Mouse (Mus musculus): ENCODE results near the gene Actr1a. TPM values are rescaled to one million over a fixed set of nuclear protein-coding genes. Genes with fewer than 3 reads are reported as not detected.

Actr1a gene
- polyA plus RNA-seq, 1 experiment from 2014 or later: 152 TPM

DNA sequence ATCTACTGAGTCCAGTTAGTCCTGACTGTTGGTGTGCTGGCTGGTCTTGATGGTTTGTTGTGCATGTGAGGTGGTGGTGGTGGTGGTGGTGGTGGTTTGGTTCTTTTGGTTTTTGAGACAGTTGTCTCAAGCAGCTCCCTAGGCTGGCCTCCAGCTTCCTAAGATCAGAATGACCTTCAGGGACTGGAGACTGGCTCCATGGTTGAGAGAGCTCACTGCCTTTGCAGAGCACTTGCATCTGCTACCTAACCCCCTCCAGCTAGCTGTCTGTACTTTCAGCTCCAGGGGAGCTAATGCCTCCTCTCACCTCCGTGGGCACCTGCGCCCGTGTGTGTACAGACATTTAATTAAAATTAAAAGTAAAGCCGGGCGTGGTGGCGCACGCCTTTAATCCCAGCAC, 24.9 kb upstream of the Actr1a start:
- no peak overlapping the region for H3K4me2 ChIP-seq (replicated peaks)
- H3K36me3 ChIP-seq: peaks cover 12% of the 10 kb centered on the region
- H3K27ac ChIP-seq: no peak overlapping the region
- peaks cover 32% of the 10 kb centered on the region for H3K4me1 ChIP-seq
- no peak overlapping the region for H3K9ac ChIP-seq
- no peaks in the 10 kb centered on the region for H3K9me3 ChIP-seq
- H3K4me3 ChIP-seq: no peak overlapping the region
- ATAC-seq (ENCODE audit: low FRiP score, low read depth): no peak
- 86% methylated on average over 7 of the region's 7 CpGs for WGBS
- no peaks in the 10 kb centered on the region for H3K27me3 ChIP-seq

DNA sequence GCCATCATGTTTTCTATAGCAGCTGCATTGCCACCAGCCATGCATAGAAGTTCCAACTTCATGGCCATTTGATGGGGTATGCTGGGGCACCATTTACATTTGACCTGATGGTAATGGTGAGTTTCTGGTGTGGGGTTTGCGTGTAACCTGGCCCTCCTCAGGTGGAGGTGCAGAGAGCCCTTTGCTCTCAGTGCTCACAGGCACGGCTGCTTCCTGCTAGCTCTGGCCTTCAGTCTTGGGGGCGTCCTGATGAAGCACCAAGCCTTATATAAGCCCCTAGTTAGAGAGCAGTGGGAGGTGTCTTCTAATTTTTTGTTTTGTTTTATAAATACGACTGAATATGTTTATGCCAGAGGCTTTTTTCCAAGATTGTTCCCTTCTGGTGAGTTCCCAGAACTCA, 22.5 kb upstream of the Actr1a start:
- Histone ChIP-seq H3K4me1 (peaks cover 23% of the 10 kb centered on the region), H3K4me3 (no peak overlapping the region), H3K4me2 (replicated peaks) (no peak overlapping the region), H3K27me3 (no peaks in the 10 kb centered on the region), H3K9me3 (no peaks in the 10 kb centered on the region), H3K9ac (no peak overlapping the region), H3K36me3 (peaks cover 11% of the 10 kb centered on the region), H3K27ac (no peak overlapping the region)
- no peak for ATAC-seq (ENCODE audit: low FRiP score, low read depth)
- 87% methylated on average over 4 of the region's 4 CpGs for WGBS

DNA sequence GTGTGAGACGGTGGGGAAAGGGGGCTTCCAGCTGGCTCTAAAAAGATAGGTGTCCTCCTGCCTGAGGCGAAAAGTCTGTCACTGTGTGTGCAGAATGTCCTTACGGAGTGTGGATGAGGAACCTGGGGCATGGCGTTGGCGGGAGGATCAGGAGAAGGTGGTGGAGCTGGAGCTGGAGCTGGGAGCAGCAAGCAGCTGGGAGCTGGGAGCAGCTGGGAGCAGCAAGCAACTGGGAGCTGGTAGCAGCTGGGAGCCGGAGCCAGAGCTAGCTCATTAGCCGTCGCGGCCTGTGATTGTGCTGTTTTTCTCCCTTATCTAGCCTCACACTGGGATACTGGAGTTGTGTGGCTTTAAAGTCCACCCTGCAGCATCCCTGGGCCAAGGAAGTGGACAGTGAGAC, 20.7 kb upstream of the Actr1a start:
- H3K27ac ChIP-seq: no peak overlapping the region
- 70% methylated on average over 9 of the region's 9 CpGs for WGBS
- no peak overlapping the region for H3K4me2 ChIP-seq (replicated peaks)
- no peaks in the 10 kb centered on the region for H3K9me3 ChIP-seq
- peaks cover 11% of the 10 kb centered on the region for H3K36me3 ChIP-seq
- H3K27me3 ChIP-seq: no peaks in the 10 kb centered on the region
- H3K4me1 ChIP-seq: peaks cover 5% of the 10 kb centered on the region
- no peak overlapping the region for H3K9ac ChIP-seq
- ATAC-seq (ENCODE audit: low FRiP score, low read depth): no peak
- H3K4me3 ChIP-seq: no peak overlapping the region

DNA sequence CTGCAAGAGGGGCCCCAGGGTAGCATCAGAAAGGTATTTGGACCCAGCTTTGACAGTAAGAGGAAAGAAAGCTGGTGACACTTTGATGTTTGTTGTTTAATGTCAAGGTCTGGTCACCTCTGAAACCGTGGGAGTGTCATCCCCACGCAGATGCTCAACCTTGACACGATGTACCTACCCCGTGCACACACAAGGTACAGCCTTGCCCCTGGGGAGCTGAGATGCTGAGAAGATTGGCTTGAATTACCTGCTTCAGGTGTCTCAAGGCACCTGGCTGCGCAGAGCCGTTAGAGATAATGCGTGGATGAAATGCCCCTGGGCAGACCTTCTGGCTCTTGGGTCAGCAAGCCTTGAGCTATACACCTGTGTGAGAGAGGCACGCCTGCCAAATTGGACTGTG, 18.9 kb upstream of the Actr1a start:
- Histone ChIP-seq H3K27ac (no peak overlapping the region), H3K27me3 (no peaks in the 10 kb centered on the region), H3K4me3 (no peak overlapping the region), H3K9ac (no peak overlapping the region), H3K9me3 (no peaks in the 10 kb centered on the region), H3K4me2 (replicated peaks) (no peak overlapping the region), H3K4me1 (no peaks in the 10 kb centered on the region; the same call in 1 of the 2 replicates), H3K36me3 (peaks cover 23% of the 10 kb centered on the region)
- WGBS: 91% methylated on average over 8 of the region's 8 CpGs
- ATAC-seq (ENCODE audit: low FRiP score, low read depth): no peak

DNA sequence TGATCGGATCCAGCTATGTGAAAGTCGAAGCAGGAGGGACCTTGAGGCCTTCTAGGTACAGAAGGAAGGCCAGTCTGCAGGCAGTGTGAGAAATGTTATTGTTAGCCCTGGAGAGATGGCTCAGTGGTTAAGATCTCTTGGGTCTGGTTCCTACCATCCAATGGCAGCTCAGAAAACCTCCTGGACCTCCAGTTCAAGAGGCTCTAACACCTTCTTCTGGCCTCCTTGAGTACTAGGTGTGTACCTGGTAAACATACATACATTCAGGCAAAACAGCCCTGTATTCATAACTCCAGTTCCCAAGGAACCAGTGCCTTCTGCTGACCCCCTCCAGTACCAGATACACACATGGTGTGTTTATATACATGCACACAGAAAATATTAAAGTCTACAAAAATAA, 18.4 kb upstream of the Actr1a start:
- H3K36me3 ChIP-seq: peaks cover 28% of the 10 kb centered on the region
- H3K9ac ChIP-seq: no peak overlapping the region
- no peak overlapping the region for H3K4me2 ChIP-seq (replicated peaks)
- H3K9me3 ChIP-seq: no peaks in the 10 kb centered on the region
- H3K4me1 ChIP-seq: no peaks in the 10 kb centered on the region; the same call in 1 of the 2 replicates
- H3K4me3 ChIP-seq: no peak overlapping the region
- H3K27me3 ChIP-seq: no peaks in the 10 kb centered on the region
- ATAC-seq (ENCODE audit: low FRiP score, low read depth): no peak
- WGBS: 94% methylated on average over 2 of the region's 2 CpGs
- H3K27ac ChIP-seq: no peak overlapping the region

DNA sequence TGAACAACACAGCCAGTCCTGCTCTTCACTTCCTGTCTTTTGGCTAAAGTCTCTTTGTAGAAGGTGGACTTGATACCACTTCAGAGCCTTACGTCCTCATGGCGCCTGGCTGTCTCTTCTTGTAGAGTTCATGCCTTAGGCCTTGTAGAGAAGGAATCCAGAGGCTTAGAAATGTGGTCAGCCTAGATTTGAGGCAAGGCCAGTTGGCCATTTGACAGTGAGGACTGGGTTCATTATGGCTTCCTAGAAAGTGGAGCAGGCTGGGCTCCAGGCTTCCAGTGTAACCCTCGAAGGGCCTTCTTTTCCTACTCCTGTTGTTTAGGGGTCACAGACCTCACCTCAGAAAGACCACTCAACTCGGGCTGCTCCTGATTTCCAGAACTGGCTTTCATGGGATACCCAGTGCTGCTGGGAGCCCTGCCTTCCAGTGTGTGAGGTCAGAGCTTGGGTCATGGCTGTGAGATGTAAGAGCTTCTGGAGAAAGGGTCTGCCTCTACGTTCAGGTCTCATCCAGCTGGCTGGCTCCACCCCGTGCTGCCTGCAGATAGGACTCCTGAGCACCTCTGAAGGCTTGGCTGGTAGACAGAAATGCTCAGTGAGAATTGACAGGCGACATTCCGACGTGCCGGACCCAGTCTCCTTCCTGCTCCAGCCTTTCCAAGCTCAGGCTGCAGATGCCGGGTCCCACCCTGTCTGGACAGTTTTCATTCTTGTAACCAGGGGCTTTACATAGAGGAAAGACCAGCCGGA, 16.7 kb upstream of the Actr1a start:
- Histone ChIP-seq H3K9me3 (no peaks in the 10 kb centered on the region), H3K4me1 (no peaks in the 10 kb centered on the region; the same call in 1 of the 2 replicates), H3K9ac (no peak overlapping the region), H3K4me2 (replicated peaks) (no peak overlapping the region), H3K27me3 (no peaks in the 10 kb centered on the region), H3K27ac (no peak overlapping the region), H3K36me3 (peaks cover 40% of the 10 kb centered on the region), H3K4me3 (no peak overlapping the region)
- 84% methylated on average over 12 of the region's 12 CpGs for WGBS
- ATAC-seq (ENCODE audit: low FRiP score, low read depth): no peak

DNA sequence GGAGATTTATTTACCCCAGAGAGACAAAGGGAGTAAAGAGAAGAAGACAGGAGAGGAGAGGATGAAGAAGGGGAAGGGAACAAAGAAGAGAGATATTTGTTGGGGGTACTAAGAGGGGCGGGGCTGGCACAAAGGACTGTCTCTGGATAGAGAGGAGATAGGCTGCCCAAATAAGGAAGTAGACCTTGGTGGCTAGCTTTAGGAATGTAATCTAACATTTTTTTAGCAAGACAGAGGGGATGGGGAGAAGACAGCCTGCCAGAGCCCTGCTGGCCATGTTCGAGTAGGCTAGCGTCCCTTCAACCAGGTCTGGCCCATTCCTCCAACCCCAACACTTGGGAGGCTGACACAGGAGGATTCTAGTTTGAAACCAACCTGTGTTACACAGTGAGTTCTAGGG, 14.0 kb upstream of the Actr1a start:
- Histone ChIP-seq H3K4me2 (replicated peaks) (no peak overlapping the region), H3K4me3 (no peak overlapping the region), H3K9me3 (no peaks in the 10 kb centered on the region), H3K36me3 (peaks cover 59% of the 10 kb centered on the region), H3K4me1 (peaks cover 11% of the 10 kb centered on the region; the same call in 1 of the 2 replicates), H3K27ac (no peak overlapping the region), H3K27me3 (no peaks in the 10 kb centered on the region), H3K9ac (no peak overlapping the region)
- 91% methylated on average over 3 of the region's 3 CpGs for WGBS
- ATAC-seq (ENCODE audit: low FRiP score, low read depth): no peak

DNA sequence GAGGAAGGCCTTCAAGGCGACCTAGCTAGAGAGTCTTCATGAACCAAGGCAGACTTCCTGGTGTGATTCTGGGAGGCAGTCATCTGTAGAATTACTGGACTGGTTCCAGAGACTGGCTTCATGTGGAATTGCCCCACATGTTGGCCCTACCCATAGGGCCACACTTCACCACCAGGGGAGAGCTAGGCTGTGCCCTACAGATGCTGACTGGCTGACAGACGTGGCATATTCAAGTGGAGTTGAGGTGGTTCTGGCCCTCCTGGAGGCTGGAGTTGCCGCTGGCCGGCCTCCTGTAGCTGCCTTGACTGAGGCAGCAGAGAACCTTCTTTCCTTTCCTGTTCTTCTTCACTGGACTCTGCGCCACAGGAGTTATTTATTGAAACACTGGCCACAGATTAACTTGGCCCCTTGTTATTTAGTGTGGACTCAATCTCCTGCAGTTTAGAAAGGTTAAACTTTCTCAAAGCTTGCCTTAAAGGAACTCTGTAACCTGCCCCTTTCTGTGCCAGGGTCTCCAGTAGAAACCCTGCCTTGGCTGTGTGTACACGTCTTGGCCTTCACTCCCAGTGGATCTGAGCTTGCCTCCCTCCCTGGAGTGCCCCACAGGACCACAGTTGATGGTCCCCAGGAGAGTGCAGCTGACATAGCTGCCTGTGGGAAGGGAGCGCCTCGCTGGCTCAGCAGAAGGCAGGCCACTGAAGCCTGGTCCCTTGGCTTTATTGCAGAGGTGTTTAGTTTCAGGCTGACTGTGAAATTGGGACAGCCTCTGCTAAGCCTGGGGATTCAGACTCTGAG, 11.2 kb upstream of the Actr1a start:
- H3K27ac ChIP-seq: 0 out of 2 replicates have a peak overlapping the region, but pooled peaks have one; percentile 7
- no peaks in the 10 kb centered on the region for H3K27me3 ChIP-seq
- no peaks in the 10 kb centered on the region for H3K9me3 ChIP-seq
- peaks cover 80% of the 10 kb centered on the region for H3K36me3 ChIP-seq
- H3K4me1 ChIP-seq: peaks cover 11% of the 10 kb centered on the region; the same call in 1 of the 2 replicates
- H3K4me2 ChIP-seq (replicated peaks): no peak overlapping the region
- ATAC-seq (ENCODE audit: low FRiP score, low read depth): no peak
- H3K9ac ChIP-seq: no peak overlapping the region
- H3K4me3 ChIP-seq: no peak overlapping the region
- 66% methylated on average over 8 of the region's 8 CpGs for WGBS

DNA sequence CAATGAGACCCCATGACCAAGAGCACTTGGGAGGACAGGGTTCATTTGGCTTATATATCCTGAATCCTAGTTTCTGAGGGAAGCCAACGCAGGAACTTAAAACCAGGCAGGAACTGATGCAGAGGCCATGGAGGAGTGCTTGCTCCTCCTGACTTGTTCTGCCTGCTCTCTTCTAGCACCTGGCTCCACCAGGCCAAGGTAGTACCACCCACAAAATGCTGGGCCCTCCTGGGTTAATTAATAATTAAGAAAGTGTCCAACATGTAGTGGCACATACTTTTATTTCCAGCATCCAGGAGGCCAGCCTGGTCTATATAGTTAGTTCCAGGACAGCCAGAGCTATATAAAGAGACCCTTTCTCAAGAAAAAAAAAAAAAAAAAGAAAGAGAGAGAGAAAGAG, 8.5 kb upstream of the Actr1a start:
- H3K4me2 ChIP-seq (replicated peaks): no peak overlapping the region
- no peak overlapping the region for H3K27ac ChIP-seq
- H3K4me1 ChIP-seq: peaks cover 30% of the 10 kb centered on the region
- 94% methylated on average over 1 of the region's 1 CpGs for WGBS
- no peaks in the 10 kb centered on the region for H3K9me3 ChIP-seq
- no peak for ATAC-seq (ENCODE audit: low FRiP score, low read depth)
- no peaks in the 10 kb centered on the region for H3K27me3 ChIP-seq
- H3K4me3 ChIP-seq: no peak overlapping the region
- H3K9ac ChIP-seq: no peak overlapping the region
- H3K36me3 ChIP-seq: peaks cover 71% of the 10 kb centered on the region

DNA sequence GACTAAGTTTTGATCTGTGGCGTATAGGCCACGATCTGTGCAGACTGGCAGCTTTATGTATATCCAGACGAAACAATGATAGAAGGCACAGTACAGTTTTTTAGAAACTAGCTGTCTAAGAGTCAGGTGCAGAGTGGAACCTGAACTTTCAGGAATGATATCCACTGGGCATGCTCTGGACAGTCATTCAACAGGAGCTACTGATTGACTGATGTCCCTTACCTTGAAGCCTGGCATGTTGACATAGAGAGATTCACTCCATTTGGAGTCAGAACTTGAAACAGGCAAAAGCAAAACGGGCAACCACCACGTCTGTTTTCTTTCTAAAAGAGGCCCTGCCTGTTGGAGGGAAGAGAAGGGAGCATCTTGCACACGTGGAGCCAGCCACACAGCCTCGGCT, 5.0 kb upstream of the Actr1a start:
- Histone ChIP-seq H3K27me3 (no peaks in the 10 kb centered on the region), H3K4me2 (replicated peaks) (peak overlapping the region; percentile 84; the same call in 1 of the 2 replicates), H3K4me1 (peaks cover 39% of the 10 kb centered on the region), H3K27ac (no peak overlapping the region), H3K9me3 (no peaks in the 10 kb centered on the region), H3K4me3 (no peak overlapping the region), H3K36me3 (peaks cover 41% of the 10 kb centered on the region), H3K9ac (0 out of 2 replicates have a peak overlapping the region, but pooled peaks have one; percentile 14)
- WGBS: 84% methylated on average over 7 of the region's 7 CpGs
- ATAC-seq (ENCODE audit: low FRiP score, low read depth): no peak

DNA sequence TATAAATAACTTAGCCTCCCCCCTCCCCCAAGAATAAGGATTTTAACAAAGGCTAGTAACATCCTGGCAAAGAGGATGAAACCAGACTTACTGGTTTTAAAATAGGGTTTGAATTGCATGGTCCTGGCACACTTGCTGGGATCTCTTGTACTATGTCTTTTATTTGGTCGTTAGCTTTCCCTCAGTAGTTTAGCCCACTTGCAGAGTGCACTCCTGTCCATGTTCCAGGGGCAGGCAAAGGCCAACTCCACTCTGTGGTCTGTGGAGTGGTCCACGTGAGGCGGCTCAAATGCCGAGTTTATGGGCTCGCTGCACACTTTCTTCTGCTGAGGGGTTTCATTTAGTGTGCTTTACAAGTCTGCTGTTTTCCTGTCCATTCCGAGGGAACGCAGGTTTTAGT, 4.3 kb upstream of the Actr1a start:
- Histone ChIP-seq H3K4me3 (no peak overlapping the region), H3K36me3 (peaks cover 34% of the 10 kb centered on the region), H3K4me2 (replicated peaks) (peak overlapping the region; percentile 84), H3K9me3 (no peaks in the 10 kb centered on the region), H3K9ac (peak overlapping the region; percentile 14; the same call in 1 of the 2 replicates), H3K27ac (no peak overlapping the region), H3K4me1 (peaks cover 39% of the 10 kb centered on the region), H3K27me3 (no peaks in the 10 kb centered on the region)
- ATAC-seq (ENCODE audit: low FRiP score, low read depth): no peak
- WGBS: 22% methylated on average over 7 of the region's 7 CpGs

DNA sequence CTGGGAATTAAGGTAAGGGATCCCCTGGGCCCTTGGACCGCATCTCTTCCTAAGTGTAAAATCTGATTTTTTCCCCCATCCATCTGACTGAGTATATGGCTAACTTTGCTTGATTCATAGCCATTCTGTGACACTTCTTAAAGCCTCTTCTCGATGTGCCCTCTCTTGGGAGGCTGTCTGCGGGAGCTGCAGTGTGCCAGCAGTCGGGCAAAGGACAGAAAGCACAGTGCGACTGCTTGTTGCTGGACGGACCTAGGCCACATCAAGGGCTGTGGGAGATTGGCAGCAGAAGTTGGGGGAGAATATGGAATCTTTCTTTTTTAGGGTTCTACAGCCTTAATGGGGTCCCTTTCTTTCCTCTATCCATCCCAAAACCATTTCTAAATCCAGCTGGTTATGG, 3.8 kb upstream of the Actr1a start:
- 75% methylated on average over 6 of the region's 6 CpGs for WGBS
- Histone ChIP-seq H3K4me2 (replicated peaks) (peak overlapping the region; percentile 84), H3K4me3 (no peak overlapping the region), H3K36me3 (peaks cover 31% of the 10 kb centered on the region), H3K27me3 (no peaks in the 10 kb centered on the region), H3K4me1 (peaks cover 43% of the 10 kb centered on the region), H3K9ac (no peak overlapping the region), H3K9me3 (no peaks in the 10 kb centered on the region), H3K27ac (no peak overlapping the region)
- ATAC-seq (ENCODE audit: low FRiP score, low read depth): no peak
